Mouse (Mus musculus) erythroid progenitor cell, adult 5-6 weeks (primary cell): ENCODE measurements around the gene Anks1b. TPM values are rescaled to one million over a fixed set of nuclear protein-coding genes. Genes with fewer than 3 reads are reported as not detected.

Source experiments
- ATAC-seq: replicated peaks from 2 replicates; pipeline ENCODE4 v1.8.0; 2016; ENCODE audit warnings: moderate number of reproducible peaks, mild to moderate bottlenecking, moderate TSS enrichment, inconsistent platforms; ENCODE audit not compliant: poor library complexity, low FRiP score, severe bottlenecking
- total RNA-seq, 2 experiments: library from RNA; stranded (forward) in 1 of 2; stranded (reverse) in 1 of 2; fragments of 150-400 nt in 1 of 2; fragments of 186-747, 209-891 nt in 1 of 2; gene quantifications; 2 replicates each; pipeline versions ENCODE4 v1.2.3 to v1.2.4; 2015 to 2017; ENCODE audit warnings: low replicate concordance in 2 of 2

Anks1b gene
- total RNA-seq, 2 experiments from 2014 or later = not detected

- ATAC-seq = no peak
Observed at GRCm38 (mm10) chr10:90137538-90137937, 264.2 kb downstream of the Anks1b start.

- no peak for ATAC-seq
Observed at GRCm38 (mm10) chr10:90140947-90141346, 267.6 kb downstream of the Anks1b start.

GRCm38 (mm10) chr10:90144444-90144843, 271.1 kb downstream of the Anks1b start:
- no peak for ATAC-seq

GRCm38 (mm10) chr10:90151510-90151909, 278.2 kb downstream of the Anks1b start:
- ATAC-seq = no peak

GRCm38 (mm10) chr10:90169941-90170580, 296.8 kb downstream of the Anks1b start:
- no peak for ATAC-seq

GRCm38 (mm10) chr10:90190366-90190765, 317.1 kb downstream of the Anks1b start:
- ATAC-seq = no peak

GRCm38 (mm10) chr10:90196936-90197335, 323.6 kb downstream of the Anks1b start:
- ATAC-seq = no peak

GRCm38 (mm10) chr10:90210044-90210443, 336.7 kb downstream of the Anks1b start:
- no peak for ATAC-seq

- no peak for ATAC-seq
Observed at GRCm38 (mm10) chr10:90220470-90220869, 347.2 kb downstream of the Anks1b start.

- ATAC-seq = no peak
Observed at GRCm38 (mm10) chr10:90222793-90223495, 349.6 kb downstream of the Anks1b start.

GRCm38 (mm10) chr10:90235273-90235672, 362.0 kb downstream of the Anks1b start:
- ATAC-seq = no peak

GRCm38 (mm10) chr10:90237290-90237689, 364.0 kb downstream of the Anks1b start:
- no peak for ATAC-seq

GRCm38 (mm10) chr10:90258944-90259714, 385.8 kb downstream of the Anks1b start:
- ATAC-seq = no peak

GRCm38 (mm10) chr10:90271321-90271720, 398.0 kb downstream of the Anks1b start:
- ATAC-seq = no peak

- ATAC-seq = no peak
Observed at GRCm38 (mm10) chr10:90273311-90273710, 400.0 kb downstream of the Anks1b start.

GRCm38 (mm10) chr10:90286589-90286988, 413.3 kb downstream of the Anks1b start:
- no peak for ATAC-seq

- no peak for ATAC-seq
Observed at GRCm38 (mm10) chr10:90303249-90303648, 429.9 kb downstream of the Anks1b start.

- no peak for ATAC-seq
Observed at GRCm38 (mm10) chr10:90306156-90306555, 432.8 kb downstream of the Anks1b start.

GRCm38 (mm10) chr10:90307931-90308555, 434.7 kb downstream of the Anks1b start:
- no peak for ATAC-seq

GRCm38 (mm10) chr10:90329781-90330180, 456.5 kb downstream of the Anks1b start:
- ATAC-seq = no peak
